Mouse (Mus musculus) small intestine, adult 2 months (tissue): ENCODE results near the gene 4930516K23Rik.

Source experiments
- CTCF ChIP-seq: fragments of 200-500 bp; IDR thresholded peaks from 2 replicates; pipeline ENCODE4 v1.5.1; 2012; ENCODE audit warnings: low read depth, mild to moderate bottlenecking, control low read depth, inconsistent platforms, low read length, moderate library complexity, mixed read lengths; ENCODE audit not compliant: insufficient replicate concordance, insufficient read length; ENCODE audit errors: extremely low read depth
- POLR2A ChIP-seq: fragments of 200-500 bp; IDR thresholded peaks from 2 replicates; pipeline ENCODE4 v1.6.1; 2012; ENCODE audit warnings: low read depth, mild to moderate bottlenecking, control low read depth, inconsistent platforms, low read length, moderate library complexity

DNA sequence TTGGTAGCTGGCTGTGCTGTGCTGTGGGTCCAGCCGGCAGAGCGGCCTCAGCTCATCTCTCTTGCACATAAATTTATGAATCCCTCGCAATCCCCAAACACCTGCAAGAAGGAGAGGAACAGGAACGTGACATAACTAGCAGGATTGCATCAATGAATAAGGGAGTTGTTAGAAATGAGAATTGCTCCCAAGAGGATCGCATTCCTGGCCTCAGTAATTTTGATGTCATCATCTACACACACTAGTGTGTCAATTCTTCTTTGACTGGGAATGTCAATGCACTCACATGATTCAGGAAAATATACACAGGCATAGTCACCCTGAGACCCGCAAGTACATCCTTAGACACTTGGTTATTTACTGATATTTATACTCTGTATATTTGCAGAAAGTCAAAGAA is 35.8 kb downstream of the 4930516K23Rik start, which contains the start of gene Olfr640:
- TF ChIP-seq CTCF = no peak
- TF ChIP-seq POLR2A = no peak
